Mouse (Mus musculus) MEL (cell line): ENCODE data around the gene Tnfrsf13b. TPM values are rescaled to one million over a fixed set of nuclear protein-coding genes. Genes with fewer than 3 reads are reported as not detected.

ENCODE experiments used
- polyA plus RNA-seq, 2 experiments: library from polyadenylated mRNA; stranded (reverse) in 1 of 2; unstranded in 1 of 2; fragments of >175 nt in 1 of 2; fragments of >200 nt in 1 of 2; gene quantifications; 2 replicates each; pipeline versions ENCODE4 v1.2.1 to v1.2.4; 2012; ENCODE audit warnings: low replicate concordance in 2 of 2, low read depth in 1 of 2; ENCODE audit not compliant: insufficient read length in 2 of 2, insufficient read depth in 1 of 2, missing spikeins in 1 of 2
- total RNA-seq: library from RNA; depleted of rRNA; stranded (reverse); fragments of 300-350 nt; gene quantifications from 2 replicates; pipeline ENCODE4 v1.2.3, GENCODE M21; 2012; rRNA removed

The Tnfrsf13b gene
- total and polyA plus RNA-seq, 3 experiments, result 7.7 to 17.9 TPM; not detected in 1

Other genes starting within 250 kb of the Tnfrsf13b start
- 90.7 and 125 TPM in 2 replicates for gene Tmem11, start 247.5 kb upstream of the Tnfrsf13b start, total RNA-seq
- 100 to 1,000 TPM in 1 of 2 experiments, not detected in 1; 117 TPM for gene Tmem11, start 247.5 kb upstream of the Tnfrsf13b start, polyA plus RNA-seq
- gene Natd1, start 212.0 kb upstream of the Tnfrsf13b start, total RNA-seq, result 3.0 and 3.9 TPM in 2 replicates
- gene Natd1, start 212.0 kb upstream of the Tnfrsf13b start, polyA plus RNA-seq, result 10 to 100 TPM in 1 of 2 experiments, not detected in 1; 10.9 TPM
- gene Map2k3, start 194.7 kb upstream of the Tnfrsf13b start, total RNA-seq, result 69.2 and 73.2 TPM in 2 replicates
- gene Map2k3, start 194.7 kb upstream of the Tnfrsf13b start, polyA plus RNA-seq, result 100 to 1,000 TPM; 111 to 132 TPM
- gene Kcnj12, start 104.2 kb upstream of the Tnfrsf13b start, total RNA-seq, result not detected in 2 replicates
- gene Kcnj12, start 104.2 kb upstream of the Tnfrsf13b start, polyA plus RNA-seq, result not detected
- 36.5 and 37.1 TPM in 2 replicates for gene Usp22, start 48.3 kb downstream of the Tnfrsf13b start, total RNA-seq
- gene Usp22, start 48.3 kb downstream of the Tnfrsf13b start, polyA plus RNA-seq, result 100 to 1,000 TPM in 1 of 2 experiments, 10 to 100 TPM in 1; 36.9 to 646 TPM
- gene Aldh3a1, start 80.8 kb downstream of the Tnfrsf13b start, total RNA-seq, result 0.08 TPM in 1 of 2 replicates, not detected in the other
- gene Aldh3a1, start 80.8 kb downstream of the Tnfrsf13b start, polyA plus RNA-seq, result not detected
- 9.6 and 11.0 TPM in 2 replicates for gene Aldh3a2, start 140.7 kb downstream of the Tnfrsf13b start, total RNA-seq
- gene Aldh3a2, start 140.7 kb downstream of the Tnfrsf13b start, polyA plus RNA-seq, result 10 to 100 TPM in 1 of 2 experiments, not detected in 1; 15.0 TPM
- gene Slc47a2, start 216.1 kb downstream of the Tnfrsf13b start, total RNA-seq, result 0.10 and 0.15 TPM in 2 replicates
- gene Slc47a2, start 216.1 kb downstream of the Tnfrsf13b start, polyA plus RNA-seq, result under 1 TPM in 1 of 2 experiments, not detected in 1; 0.25 TPM